Mouse (Mus musculus) ovary, postnatal 36 days (tissue): Measurements from ENCODE around the gene Wdr91.
A peak's percentile ranks its signal among the peaks of the same experiment; 100 is the strongest.

Experiments used
- DNase-seq: peaks from one replicate; pipeline ENCODE4 v3.0.0; 2022; ENCODE audit warnings: low spot score, mixed read lengths

The Wdr91 gene

GRCm38 (mm10) chr6:34919146-34919545 is 8.5 kb upstream of the Wdr91 start:
- no peak for DNase-seq

GRCm38 (mm10) chr6:34914462-34914861 is 3.8 kb upstream of the Wdr91 start:
- DNase-seq: no peak

- no peak for DNase-seq
Observed at GRCm38 (mm10) chr6:34913341-34914040, 2.8 kb upstream of the Wdr91 start.

GRCm38 (mm10) chr6:34909631-34910345 is 888 bp downstream of the Wdr91 start:
- DNase-seq: no peak

- DNase-seq: no peak
Observed at GRCm38 (mm10) chr6:34907696-34908260, 2.9 kb downstream of the Wdr91 start.

- DNase-seq: no peak
Observed at GRCm38 (mm10) chr6:34907121-34907614, 3.5 kb downstream of the Wdr91 start.

GRCm38 (mm10) chr6:34906661-34907060 is 4.0 kb downstream of the Wdr91 start:
- no peak for DNase-seq

- DNase-seq: no peak
Observed at GRCm38 (mm10) chr6:34906125-34906524, 4.6 kb downstream of the Wdr91 start.

- DNase-seq: no peak
Observed at GRCm38 (mm10) chr6:34904361-34904760, 6.3 kb downstream of the Wdr91 start.

GRCm38 (mm10) chr6:34903851-34904250 is 6.8 kb downstream of the Wdr91 start:
- no peak for DNase-seq

GRCm38 (mm10) chr6:34903441-34903840 is 7.2 kb downstream of the Wdr91 start:
- DNase-seq: no peak

GRCm38 (mm10) chr6:34902578-34902977 is 8.1 kb downstream of the Wdr91 start:
- DNase-seq: no peak

GRCm38 (mm10) chr6:34901911-34902444 is 8.7 kb downstream of the Wdr91 start:
- DNase-seq: peak; percentile 23

GRCm38 (mm10) chr6:34900990-34901389 is 9.7 kb downstream of the Wdr91 start:
- no peak for DNase-seq

GRCm38 (mm10) chr6:34899127-34899526 is 11.5 kb downstream of the Wdr91 start:
- DNase-seq: no peak

GRCm38 (mm10) chr6:34896168-34896780 is 14.4 kb downstream of the Wdr91 start:
- no peak for DNase-seq

GRCm38 (mm10) chr6:34895569-34895968 is 15.1 kb downstream of the Wdr91 start:
- no peak for DNase-seq

- no peak for DNase-seq
Observed at GRCm38 (mm10) chr6:34889185-34889584, 21.5 kb downstream of the Wdr91 start.

- no peak for DNase-seq
Observed at GRCm38 (mm10) chr6:34887131-34887850, 23.4 kb downstream of the Wdr91 start.

- no peak for DNase-seq
Observed at GRCm38 (mm10) chr6:34884724-34885123, 26.0 kb downstream of the Wdr91 start.

GRCm38 (mm10) chr6:34879911-34880475 is 30.7 kb downstream of the Wdr91 start:
- no peak for DNase-seq
